Mouse (Mus musculus) E14TG2a.4 (cell line): Measurements from ENCODE around the gene Ccdc87.

Source experiments
- CTCF ChIP-seq: conservative IDR thresholded peaks from 2 replicates; pipeline ENCODE4 v1.5.1; 2014; ENCODE audit warnings: low read length
- NANOG ChIP-seq: IDR thresholded peaks from 2 replicates; pipeline ENCODE4 v1.6.1; 2014; ENCODE audit warnings: borderline replicate concordance, low read length, mixed read lengths

DNA sequence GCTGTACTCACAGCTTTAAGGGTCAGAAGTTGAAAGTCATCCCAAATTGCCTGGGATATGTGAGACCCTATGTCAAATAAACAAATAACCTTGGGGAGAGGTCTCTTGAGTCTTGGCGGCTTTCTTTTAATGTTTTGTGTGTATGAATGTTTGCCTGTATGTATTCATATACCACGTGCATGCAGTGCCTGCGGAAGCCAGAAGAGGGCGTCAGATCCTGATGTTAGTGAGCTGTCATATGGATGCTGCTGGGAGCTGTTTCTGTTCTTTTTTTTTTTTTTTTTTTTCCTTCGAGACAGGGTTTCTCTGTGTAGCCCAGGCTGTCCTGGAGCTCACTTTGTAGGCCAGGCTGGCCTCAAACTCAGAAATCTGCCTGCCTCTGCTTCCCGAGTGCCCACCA is 26.2 kb upstream of the Ccdc87 start:
- TF ChIP-seq CTCF (peak; percentile 71), NANOG (no peak)
